Mouse (Mus musculus): ENCODE measurements around the gene Noxo1. TPM values are rescaled to one million over a fixed set of nuclear protein-coding genes. Genes with fewer than 3 reads are reported as not detected.

Noxo1 gene
- total and polyA plus RNA-seq, 3 experiments: 0.62 to 2.4 TPM; not detected in 1

GRCm38 (mm10) chr17:24745526-24746497 is 49.8 kb downstream of the Noxo1 start:
- no peak overlapping the region for H3K9ac ChIP-seq (ENCODE audit: control insufficient read depth, low read depth, low read length, poor library complexity, severe bottlenecking)
- H3K4me1 ChIP-seq (ENCODE audit: control insufficient read depth in 1 of 2, insufficient read depth in 2 of 2, low read length in 2 of 2): no peaks in the 10 kb centered on the region
- TF ChIP-seq ELF1 (IDR thresholded peaks at IDR 0.05; ENCODE audit: low read depth, low read length) (0 out of 2 replicates have a peak, but pooled peaks have one; percentile 37), SIN3A (IDR thresholded peaks at IDR 0.05; ENCODE audit: low read length) (peak; percentile 73), NELFE (IDR thresholded peaks at IDR 0.05; ENCODE audit: low read depth, low read length) (no peak), ZKSCAN1 (IDR thresholded peaks at IDR 0.05; ENCODE audit: low read depth, low read length) (no peak), CHD2 (IDR thresholded peaks at IDR 0.05; ENCODE audit: low read length) (no peak), USF2 (IDR thresholded peaks at IDR 0.05; ENCODE audit: borderline replicate concordance in 1 of 2, insufficient read depth in 1 of 2, low read depth in 1 of 2, low read length in 2 of 2) (no peak), MYC (IDR thresholded peaks at IDR 0.05; ENCODE audit: low read depth, low read length) (peak; percentile 70; the same call in 1 of the 2 replicates), SMC3 (IDR thresholded peaks at IDR 0.05; ENCODE audit: low read depth, low read length) (peak; percentile 89), MEF2A (IDR thresholded peaks at IDR 0.05; ENCODE audit: extremely low read depth, insufficient replicate concordance, low read depth, low read length, poor library complexity, severe bottlenecking) (no peak), GABPA (IDR thresholded peaks at IDR 0.05; ENCODE audit: low read depth, low read length) (no peak), TBP (IDR thresholded peaks at IDR 0.05; ENCODE audit: low read depth, low read length) (0 out of 2 replicates have a peak, but pooled peaks have one; percentile 35), MAX (IDR thresholded peaks at IDR 0.05; ENCODE audit: low read length) (peak; percentile 55; the same call in 1 of the 2 replicates), KAT2A (conservative IDR thresholded peaks at IDR 0.05; ENCODE audit: low read depth, low read length) (no peak), UBTF (IDR thresholded peaks at IDR 0.05; ENCODE audit: borderline replicate concordance, insufficient read depth, low read depth, low read length) (no peak), ZMIZ1 (IDR thresholded peaks at IDR 0.05; ENCODE audit: low read depth, low read length) (no peak), ZC3H11A (IDR thresholded peaks at IDR 0.05; ENCODE audit: low read depth, low read length) (peak; percentile 92), HCFC1 (IDR thresholded peaks at IDR 0.05; ENCODE audit: low read depth, low read length) (0 out of 2 replicates have a peak, but pooled peaks have one; percentile 17), MXI1 (IDR thresholded peaks at IDR 0.05; ENCODE audit: low read depth, low read length) (peak; percentile 45), JUND (IDR thresholded peaks at IDR 0.05; ENCODE audit: low read depth, low read length) (0 out of 2 replicates have a peak, but pooled peaks have one; percentile 34), USF1 (IDR thresholded peaks at IDR 0.05; ENCODE audit: low read depth, low read length) (no peak), ZNF384 (IDR thresholded peaks at IDR 0.05; ENCODE audit: low read depth, low read length) (no peak), CTCF (IDR thresholded peaks at IDR 0.05 in 2 of 3, conservative IDR thresholded peaks at IDR 0.05 in 1 of 3; ENCODE audit: control insufficient read depth in 1 of 3, insufficient read depth in 1 of 3, low read depth in 2 of 3, low read length in 3 of 3, poor library complexity in 1 of 3, severe bottlenecking in 1 of 3) (peak; percentile 86 to 97 (median 88)), POLR2AphosphoS2 (IDR thresholded peaks at IDR 0.05; ENCODE audit: low read length) (no peak), TAL1 (IDR thresholded peaks at IDR 0.05; ENCODE audit: low read length) (no peak), EP300 (IDR thresholded peaks at IDR 0.05; ENCODE audit: low read depth in 1 of 2, low read length in 2 of 2) (no peak), RAD21 (IDR thresholded peaks at IDR 0.05; ENCODE audit: low read depth, low read length) (peak; percentile 99), BHLHE40 (IDR thresholded peaks at IDR 0.05; ENCODE audit: borderline replicate concordance, low read depth, low read length) (0 out of 2 replicates have a peak, but pooled peaks have one; percentile 8)
- H3K27me3 ChIP-seq (ENCODE audit: control insufficient read depth in 1 of 2, insufficient read depth in 2 of 2, low read length in 2 of 2): peaks cover 2 to 4% of the 10 kb centered on the region in 2 experiments; a peak in 2 of 4 replicates
- no peaks in the 10 kb centered on the region for H3K36me3 ChIP-seq (ENCODE audit: control insufficient read depth in 1 of 2, insufficient read depth in 2 of 2, low read length in 2 of 2)
- H3K27ac ChIP-seq (ENCODE audit: control insufficient read depth, low read depth, low read length): no peak overlapping the region
- H3K4me3 ChIP-seq (ENCODE audit: control insufficient read depth in 1 of 2, insufficient read depth in 1 of 2, low read depth in 2 of 2, low read length in 2 of 2): no peak overlapping the region
- peak; percentile 92 for DNase-seq (ENCODE audit: low read depth, low spot score)
- H3K79me2 ChIP-seq (ENCODE audit: control insufficient read depth, insufficient read depth, low read length, poor library complexity): no peaks in the 10 kb centered on the region
- no peaks in the 10 kb centered on the region for H3K9me3 ChIP-seq (replicated peaks; ENCODE audit: insufficient read depth, low read length)

Data from MEL (cell line).